Mouse (Mus musculus) stomach, postnatal 0 days (tissue): Measurements from ENCODE around the gene Ubtf.

Experiments used
- CTCF ChIP-seq: IDR thresholded peaks from 2 replicates; pipeline ENCODE4 v1.5.1; 2016; ENCODE audit warnings: antibody characterized with exemption, low read depth, mild to moderate bottlenecking, moderate library complexity
- EP300 ChIP-seq: optimal IDR thresholded peaks from 2 replicates; pipeline ENCODE3; 2016; ENCODE audit warnings: antibody characterized with exemption

DNA sequence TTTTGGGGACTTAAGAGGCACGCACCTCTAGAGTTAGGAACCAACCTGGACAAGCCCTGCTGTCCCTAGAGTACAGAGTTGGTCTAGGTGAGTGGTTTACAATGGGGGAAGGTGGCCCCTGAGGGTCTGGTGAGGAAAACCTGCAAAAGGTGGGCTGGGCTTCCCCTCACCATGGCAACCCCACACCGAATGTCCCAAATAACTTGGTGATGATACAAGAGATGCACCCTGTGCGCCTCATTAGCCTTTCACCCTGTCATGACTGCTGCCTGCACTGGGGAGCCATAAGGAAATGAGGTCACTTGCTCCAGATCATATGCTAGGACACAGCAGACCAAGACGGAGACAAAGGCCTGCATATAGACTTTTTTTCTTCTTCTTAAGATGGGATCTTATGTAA, 30.9 kb upstream of the Ubtf start:
- no peak for TF ChIP-seq EP300
- no peak for TF ChIP-seq CTCF
